Mouse (Mus musculus): ENCODE measurements at regions not wholly inside any gene's neighbourhood (a gene's known extent, or its start where the extent isn't known, plus 50 kb on each side); places are given as distances from the start of the nearest gene placed in this dataset.

- Histone ChIP-seq H3K27me3 (replicated peaks) (no peaks in the 10 kb centered on the region), H3K27ac (ENCODE audit: insufficient read depth, low read depth) (no peak overlapping the region), H3K79me2 (replicated peaks; ENCODE audit: control insufficient read depth, extremely low read depth, insufficient read depth, poor library complexity, severe bottlenecking) (no peaks in the 10 kb centered on the region), H3K4me1 (ENCODE audit: control insufficient read depth in 1 of 2, insufficient read depth in 2 of 2) (peaks cover 0 to 5% of the 10 kb centered on the region in 2 experiments; a peak in 2 of 4 replicates), H3K36me3 (replicated peaks in 1 of 2; ENCODE audit: control insufficient read depth in 1 of 2, insufficient read depth in 1 of 2, low read length in 1 of 2) (no peaks in the 10 kb centered on the region), H3K9ac (ENCODE audit: insufficient read depth, low read depth) (no peak overlapping the region), H3K9me3 (replicated peaks; ENCODE audit: low read length) (no peaks in the 10 kb centered on the region), H3K4me2 (ENCODE audit: insufficient read depth, low read depth, poor library complexity, severe bottlenecking) (no peak overlapping the region), H3K4me3 (replicated peaks in 1 of 3; ENCODE audit: low read depth in 2 of 3, low read length in 2 of 3, poor library complexity in 1 of 3) (no peak overlapping the region)
- in situ Hi-C loops (cut with MboI; ENCODE audit: low pct_ligation_motif_present, low pct_unique_long_range_greater_than_20kb, low sequenced_read_pairs) (no loop called here), dilution Hi-C loops (cut with MboI; ENCODE audit: extremely low pct_ligation_motif_present, extremely low pct_unique_long_range_greater_than_20kb, low sequenced_read_pairs) (no loop called here)
- TF ChIP-seq MAZ (IDR thresholded peaks at IDR 0.05; ENCODE audit: low read depth, low read length): no peak
- no peak for TF ChIP-seq POLR2AphosphoS2 (IDR thresholded peaks at IDR 0.05; ENCODE audit: low read depth, low read length)
- no peak for TF ChIP-seq PAX5 (IDR thresholded peaks at IDR 0.05; ENCODE audit: low read length)
- TF ChIP-seq RAD21 (IDR thresholded peaks at IDR 0.05; ENCODE audit: low read depth, low read length): no peak
- no peak for TF ChIP-seq ZMIZ1 (IDR thresholded peaks at IDR 0.05; ENCODE audit: low read depth, low read length)
- TF ChIP-seq HCFC1 (IDR thresholded peaks at IDR 0.05; ENCODE audit: low read depth, low read length): no peak
- no peak for TF ChIP-seq TCF12 (IDR thresholded peaks at IDR 0.05; ENCODE audit: low read depth, low read length)
- TF ChIP-seq RCOR1 (conservative IDR thresholded peaks at IDR 0.05; ENCODE audit: low read depth, low read length): no peak
- TF ChIP-seq POLR2A (IDR thresholded peaks at IDR 0.05; ENCODE audit: low read depth, low read length): no peak
- TF ChIP-seq ELF1 (IDR thresholded peaks at IDR 0.05; ENCODE audit: low read depth, low read length): no peak
- TF ChIP-seq KAT2A (IDR thresholded peaks at IDR 0.05; ENCODE audit: insufficient replicate concordance, low read length): no peak
- no peak for DNase-seq (ENCODE audit: extremely low read depth)
Measured at GRCm38 (mm10) chr2:75064406-75065115, 239.0 kb downstream of the Mtx2 start.

GRCm38 (mm10) chr2:75065304-75065703 lies 239.7 kb downstream of the Mtx2 start:
- Histone ChIP-seq H3K79me2 (replicated peaks; ENCODE audit: control insufficient read depth, extremely low read depth, insufficient read depth, poor library complexity, severe bottlenecking) (no peaks in the 10 kb centered on the region), H3K4me2 (ENCODE audit: insufficient read depth, low read depth, poor library complexity, severe bottlenecking) (no peak overlapping the region), H3K27me3 (replicated peaks) (no peaks in the 10 kb centered on the region), H3K36me3 (replicated peaks in 1 of 2; ENCODE audit: control insufficient read depth in 1 of 2, insufficient read depth in 1 of 2, low read length in 1 of 2) (no peaks in the 10 kb centered on the region), H3K4me1 (ENCODE audit: control insufficient read depth in 1 of 2, insufficient read depth in 2 of 2) (peaks cover 0 to 5% of the 10 kb centered on the region in 2 experiments; a peak in 2 of 4 replicates), H3K4me3 (replicated peaks in 1 of 3; ENCODE audit: low read depth in 2 of 3, low read length in 2 of 3, poor library complexity in 1 of 3) (no peak overlapping the region), H3K27ac (ENCODE audit: insufficient read depth, low read depth) (no peak overlapping the region), H3K9me3 (replicated peaks; ENCODE audit: low read length) (no peaks in the 10 kb centered on the region), H3K9ac (ENCODE audit: insufficient read depth, low read depth) (no peak overlapping the region)
- in situ Hi-C loops (cut with MboI; ENCODE audit: low pct_ligation_motif_present, low pct_unique_long_range_greater_than_20kb, low sequenced_read_pairs) (no loop called here), dilution Hi-C loops (cut with MboI; ENCODE audit: extremely low pct_ligation_motif_present, extremely low pct_unique_long_range_greater_than_20kb, low sequenced_read_pairs) (no loop called here)
- no peak for DNase-seq (ENCODE audit: extremely low read depth)
- TF ChIP-seq MXI1 (IDR thresholded peaks at IDR 0.05; ENCODE audit: low read depth, low read length) (no peak), TBP (conservative IDR thresholded peaks at IDR 0.05; ENCODE audit: low read depth, low read length) (no peak), KAT2A (IDR thresholded peaks at IDR 0.05; ENCODE audit: insufficient replicate concordance, low read length) (no peak), RAD21 (IDR thresholded peaks at IDR 0.05; ENCODE audit: low read depth, low read length) (no peak), POLR2AphosphoS2 (IDR thresholded peaks at IDR 0.05; ENCODE audit: low read depth, low read length) (no peak), EP300 (IDR thresholded peaks at IDR 0.05; ENCODE audit: low read length) (no peak), RCOR1 (conservative IDR thresholded peaks at IDR 0.05; ENCODE audit: low read depth, low read length) (no peak), SMC3 (IDR thresholded peaks at IDR 0.05; ENCODE audit: low read depth, low read length) (no peak), GABPA (IDR thresholded peaks at IDR 0.05; ENCODE audit: insufficient replicate concordance, low read depth, low read length) (no peak), ZC3H11A (IDR thresholded peaks at IDR 0.05; ENCODE audit: low read depth, low read length) (no peak), CHD1 (IDR thresholded peaks at IDR 0.05; ENCODE audit: low read depth, low read length) (no peak), MAZ (IDR thresholded peaks at IDR 0.05; ENCODE audit: low read depth, low read length) (no peak), USF1 (IDR thresholded peaks at IDR 0.05; ENCODE audit: low read depth, low read length) (no peak), MEF2A (IDR thresholded peaks at IDR 0.05; ENCODE audit: borderline replicate concordance, low read depth, low read length) (no peak)
